Comparison of ENCODE assay signal across 8 mouse cellular contexts in the genomic region with DNA sequence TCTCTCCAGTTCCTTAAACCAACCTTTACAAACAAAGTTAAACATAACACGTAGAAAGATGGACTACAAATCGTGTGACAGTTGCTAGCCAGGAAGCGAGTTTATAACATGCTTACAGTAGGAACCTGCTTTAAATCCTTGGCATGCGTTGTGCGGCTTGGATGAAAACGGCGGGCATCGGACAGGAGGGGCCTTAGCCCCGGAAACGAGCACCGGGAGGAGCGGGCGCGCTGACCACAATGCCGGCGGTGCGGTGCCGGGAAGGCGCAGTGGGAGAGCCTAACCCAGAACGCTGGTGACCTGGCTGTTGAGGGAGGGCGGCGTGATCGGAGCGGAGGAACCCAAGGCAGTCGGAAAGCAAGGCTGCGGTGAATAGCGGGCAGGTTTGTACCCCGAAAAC. TPM values are rescaled to one million over a fixed set of nuclear protein-coding genes. Genes with fewer than 3 reads are reported as not detected.
DNase-seq lines count a peak whose midpoint lies in the region; ATAC-seq and TF ChIP-seq lines count a peak whose summit lies in the region.

No protein-coding gene starts in this region.

- H3K4me1 ChIP-seq in lung, adult 2 months (ENCODE audit: control insufficient read depth, insufficient read depth, low read length), result no peaks in the 10 kb centered on the region
- no peaks in the 10 kb centered on the region for H3K4me1 ChIP-seq in cortical plate, adult 2 months (ENCODE audit: control insufficient read depth, insufficient read depth, low read length)
- peaks cover 4% of the 10 kb centered on the region; the same call in 1 of the 2 replicates for H3K4me1 ChIP-seq in neural tube, embryonic 12.5 days

- peak overlapping the region; percentile 29 for H3K4me3 ChIP-seq in lung, adult 2 months (replicated peaks; ENCODE audit: extremely low read depth, low read depth, low read length)
- H3K4me3 ChIP-seq in cortical plate, adult 2 months (ENCODE audit: insufficient read depth, low read length), result peak overlapping the region; percentile 20
- H3K4me3 ChIP-seq in neural tube, embryonic 12.5 days, result peak overlapping the region; percentile 42

- WGBS in lung, adult 2 months, result 1% methylated on average over 28 of the region's 28 CpGs
- WGBS in neural tube, embryonic 12.5 days, result 3% methylated on average over 28 of the region's 28 CpGs

- TF ChIP-seq CTCF in lung, adult 2 months (IDR thresholded peaks at IDR 0.05; ENCODE audit: insufficient read depth, low read length), result no peak
- TF ChIP-seq CTCF in cortical plate, adult 2 months (IDR thresholded peaks at IDR 0.05; ENCODE audit: extremely low read depth, insufficient read depth, low read length), result no peak

- H3K4me2 ChIP-seq in neural tube, embryonic 12.5 days (replicated peaks), result peak overlapping the region; percentile 84

- no peak overlapping the region for H3K27ac ChIP-seq in cortical plate, adult 2 months (ENCODE audit: insufficient read depth, low read length)
- H3K27ac ChIP-seq in neural tube, embryonic 12.5 days, result no peak overlapping the region

- no peaks in the 10 kb centered on the region for H3K36me3 ChIP-seq in neural tube, embryonic 12.5 days

- H3K9me3 ChIP-seq in neural tube, embryonic 12.5 days, result no peaks in the 10 kb centered on the region

- peak overlapping the region; percentile 54 for H3K9ac ChIP-seq in neural tube, embryonic 12.5 days

- no peak for TF ChIP-seq POLR2A in lung, adult 2 months (IDR thresholded peaks at IDR 0.05; ENCODE audit: borderline replicate concordance, extremely low read depth, low read depth, low read length)
- no peak for TF ChIP-seq POLR2A in cortical plate, adult 2 months (IDR thresholded peaks at IDR 0.05; ENCODE audit: extremely low read depth, insufficient read depth, low read length)

- peak; percentile 28 for DNase-seq in lung, adult 2 months
- no peak for DNase-seq in lung, postnatal 14 days
- peak; percentile 22 for DNase-seq in heart, postnatal 4 days
- peak; percentile 19 for DNase-seq in liver
- no peak for DNase-seq in spleen, adult 12 weeks (ENCODE audit: low spot score)
- DNase-seq in gastrocnemius, postnatal 25 days, result no peak

- no peak for ATAC-seq in neural tube, embryonic 12.5 days (ENCODE audit: low FRiP score, low read depth)

- H3K27me3 ChIP-seq in neural tube, embryonic 12.5 days (replicated peaks), result peaks cover 16% of the 10 kb centered on the region

RNA-seq across cellular contexts. Expression of gene Eif3c, which starts 30.4 kb away (rescaled TPM):
- polyA plus RNA-seq in lung, adult 2 months (2012; rRNA removed), result 71.6 and 83.9 TPM in 2 replicates
- 102 and 103 TPM in 2 replicates for polyA plus RNA-seq in cortical plate, adult 2 months (2012; rRNA removed)
- 100 to 1,000 TPM; 159 to 161 TPM for total RNA-seq in heart, postnatal 4 days (2021)
- polyA plus RNA-seq in neural tube, embryonic 12.5 days (2016; fragmentation: Nextera tagmentation; extraction: Ambion mirVana), result 207 and 208 TPM in 2 replicates
- 100 to 1,000 TPM; 130 to 138 TPM for total RNA-seq in gastrocnemius, postnatal 25 days (2021)

RNA-seq across cellular contexts. Expression of gene Atxn2l, which starts 32.5 kb away (rescaled TPM):
- 152 and 216 TPM in 2 replicates for polyA plus RNA-seq in lung, adult 2 months (2012; rRNA removed)
- polyA plus RNA-seq in cortical plate, adult 2 months (2012; rRNA removed), result 119 and 129 TPM in 2 replicates
- 10 to 100 TPM; 60.0 to 65.7 TPM for total RNA-seq in heart, postnatal 4 days (2021)
- 74.7 and 81.0 TPM in 2 replicates for polyA plus RNA-seq in neural tube, embryonic 12.5 days (2016; fragmentation: Nextera tagmentation; extraction: Ambion mirVana)
- total RNA-seq in gastrocnemius, postnatal 25 days (2021), result 10 to 100 TPM; 26.0 to 26.4 TPM

RNA-seq across cellular contexts. Expression of gene Tufm, which starts 48.6 kb away (rescaled TPM):
- 53.1 and 71.0 TPM in 2 replicates for polyA plus RNA-seq in lung, adult 2 months (2012; rRNA removed)
- 90.1 and 96.8 TPM in 2 replicates for polyA plus RNA-seq in cortical plate, adult 2 months (2012; rRNA removed)
- 100 to 1,000 TPM; 224 to 238 TPM for total RNA-seq in heart, postnatal 4 days (2021)
- 121 and 136 TPM in 2 replicates for polyA plus RNA-seq in neural tube, embryonic 12.5 days (2016; fragmentation: Nextera tagmentation; extraction: Ambion mirVana)
- 100 to 1,000 TPM; 131 to 139 TPM for total RNA-seq in gastrocnemius, postnatal 25 days (2021)

RNA-seq across cellular contexts. Expression of gene Apobr, which starts 49.0 kb away (rescaled TPM):
- 17.6 and 18.1 TPM in 2 replicates for polyA plus RNA-seq in lung, adult 2 months (2012; rRNA removed)
- polyA plus RNA-seq in cortical plate, adult 2 months (2012; rRNA removed), result 0.84 and 0.93 TPM in 2 replicates
- under 1 TPM; 0.21 to 0.95 TPM for total RNA-seq in heart, postnatal 4 days (2021)
- polyA plus RNA-seq in neural tube, embryonic 12.5 days (2016; fragmentation: Nextera tagmentation; extraction: Ambion mirVana), result 0.27 and 0.40 TPM in 2 replicates
- total RNA-seq in gastrocnemius, postnatal 25 days (2021), result under 1 TPM; 0.26 to 0.59 TPM

RNA-seq across cellular contexts. Expression of gene Cln3, which starts 49.9 kb away (rescaled TPM):
- 63.8 and 104 TPM in 2 replicates for polyA plus RNA-seq in lung, adult 2 months (2012; rRNA removed)
- 41.8 and 42.3 TPM in 2 replicates for polyA plus RNA-seq in cortical plate, adult 2 months (2012; rRNA removed)
- 10 to 100 TPM; 13.4 to 14.0 TPM for total RNA-seq in heart, postnatal 4 days (2021)
- 26.1 and 28.2 TPM in 2 replicates for polyA plus RNA-seq in neural tube, embryonic 12.5 days (2016; fragmentation: Nextera tagmentation; extraction: Ambion mirVana)
- total RNA-seq in gastrocnemius, postnatal 25 days (2021), result 10 to 100 TPM in 1 of 2 experiments, 1 to 10 TPM in 1; 8.8 to 10.6 TPM

Comparison
In these comparisons a context has a peak if more than half of its experiments do, and no peak if none do; other contexts are left out.
1. DNase-seq: peak in lung, adult 2 months (single experiment), heart, postnatal 4 days (single experiment) and liver (single experiment); none in lung, postnatal 14 days (single experiment), spleen, adult 12 weeks (single experiment) and gastrocnemius, postnatal 25 days (single experiment).
2. Peak in every context shown above with its lines, with median percentiles within 50 percentile points of each other: H3K4me3 ChIP-seq.